Mouse (Mus musculus): ENCODE measurements at regions not wholly inside any gene's neighbourhood (a gene's known extent, or its start where the extent isn't known, plus 50 kb on each side); places are given as distances from the start of the nearest gene placed in this dataset.

DNA sequence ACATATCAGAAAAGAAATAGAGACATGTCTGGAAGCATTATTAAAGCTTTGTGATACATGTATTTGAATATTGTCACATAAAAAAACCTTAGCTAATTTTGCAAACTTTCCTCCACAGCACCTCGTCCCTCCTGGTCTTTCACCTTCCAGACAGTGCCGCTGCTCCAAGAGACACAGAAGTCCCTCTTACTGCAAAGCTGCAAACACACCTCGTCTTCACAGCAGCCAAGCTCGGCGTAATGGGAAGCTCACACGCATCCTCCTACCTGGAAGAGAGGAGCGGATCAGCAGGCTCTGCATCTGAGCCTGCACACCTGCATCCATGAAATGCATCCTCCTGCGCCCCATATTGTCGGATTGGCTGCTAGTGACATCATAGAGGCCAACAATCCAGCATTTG lies 208.4 kb downstream of the Irx2 start:
- Histone ChIP-seq H3K9ac (replicated peaks; ENCODE audit: low read length) (no peak overlapping the region; the same call in 1 of the 2 replicates), H3K4me1 (ENCODE audit: control insufficient read depth, insufficient read depth, low read length) (0 out of 2 replicates have a peak, but pooled peaks cover 5% of the 10 kb centered on the region), H3K27me3 (ENCODE audit: control insufficient read depth, insufficient read depth, low read length) (no peaks in the 10 kb centered on the region), H3K9me3 (ENCODE audit: control insufficient read depth, low read length) (no peaks in the 10 kb centered on the region), H3K36me3 (ENCODE audit: control insufficient read depth, insufficient read depth, low read length) (no peaks in the 10 kb centered on the region), H3K4me2 (ENCODE audit: low read length) (no peak overlapping the region), H3K27ac (replicated peaks; ENCODE audit: low read depth, low read length) (no peak overlapping the region), H3K4me3 (replicated peaks; ENCODE audit: low read depth, low read length) (no peak overlapping the region)
- ATAC-seq (ENCODE audit: low FRiP score, low TSS enrichment) (no peak), DNase-seq (no peak)
- 46% methylated on average over 9 of the region's 9 CpGs for WGBS

DNA sequence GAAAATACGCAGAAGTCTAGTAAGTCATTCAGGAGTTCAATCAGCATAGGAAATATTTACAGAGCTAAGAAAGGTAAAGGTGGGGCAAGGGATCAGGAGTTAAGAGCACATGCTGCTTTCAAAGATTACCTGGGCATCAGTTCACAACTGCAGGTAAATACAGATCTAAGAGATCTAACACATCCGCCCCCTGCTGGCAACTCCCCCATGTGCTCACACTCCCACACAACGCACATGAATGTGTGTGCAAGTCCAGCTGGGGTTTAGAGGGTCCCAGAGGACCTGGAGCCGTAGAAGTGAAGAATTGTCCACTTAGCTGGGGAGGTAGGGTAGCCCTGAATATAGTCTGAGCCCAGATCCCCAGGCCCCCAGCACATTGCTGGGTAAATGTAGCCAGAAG lies 219.5 kb downstream of the Irx2 start:
- no peak overlapping the region for H3K9ac ChIP-seq (replicated peaks; ENCODE audit: low read length)
- ATAC-seq (ENCODE audit: low FRiP score, low TSS enrichment): no peak
- H3K27ac ChIP-seq (replicated peaks; ENCODE audit: low read depth, low read length): no peak overlapping the region
- H3K4me1 ChIP-seq (ENCODE audit: control insufficient read depth, insufficient read depth, low read length): peaks cover 4% of the 10 kb centered on the region; the same call in 1 of the 2 replicates
- H3K9me3 ChIP-seq (ENCODE audit: control insufficient read depth, low read length): no peaks in the 10 kb centered on the region
- H3K36me3 ChIP-seq (ENCODE audit: control insufficient read depth, insufficient read depth, low read length): no peaks in the 10 kb centered on the region
- no peak overlapping the region for H3K4me2 ChIP-seq (ENCODE audit: low read length)
- WGBS: 78% methylated on average over 4 of the region's 4 CpGs
- no peak overlapping the region for H3K4me3 ChIP-seq (replicated peaks; ENCODE audit: low read depth, low read length)
- H3K27me3 ChIP-seq (ENCODE audit: control insufficient read depth, insufficient read depth, low read length): no peaks in the 10 kb centered on the region
- peak; percentile 11 for DNase-seq

DNA sequence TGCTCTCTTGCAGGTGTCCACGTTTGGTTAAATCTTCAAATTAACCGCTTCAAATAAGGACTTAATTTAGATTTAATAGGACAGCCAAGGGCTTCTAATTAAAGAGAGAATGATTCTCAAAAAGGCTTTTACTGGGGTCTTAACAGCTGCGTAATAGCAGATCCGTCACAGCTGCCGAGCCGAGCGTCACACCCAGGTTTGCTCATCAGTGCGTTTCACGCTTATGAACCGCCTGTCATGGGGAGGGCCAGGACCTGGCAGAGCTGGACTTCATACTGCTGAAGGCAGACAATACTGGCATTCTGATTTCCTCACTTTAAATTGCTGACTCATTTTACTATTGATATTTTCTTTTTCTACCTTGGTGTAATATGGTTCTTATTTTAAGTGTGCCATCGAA lies 221.2 kb downstream of the Irx2 start:
- no peak overlapping the region for H3K4me3 ChIP-seq (replicated peaks; ENCODE audit: low read depth, low read length)
- no peaks in the 10 kb centered on the region for H3K36me3 ChIP-seq (ENCODE audit: control insufficient read depth, insufficient read depth, low read length)
- DNase-seq: peak; percentile 26
- peaks cover 4% of the 10 kb centered on the region; the same call in 1 of the 2 replicates for H3K4me1 ChIP-seq (ENCODE audit: control insufficient read depth, insufficient read depth, low read length)
- no peaks in the 10 kb centered on the region for H3K9me3 ChIP-seq (ENCODE audit: control insufficient read depth, low read length)
- H3K4me2 ChIP-seq (ENCODE audit: low read length): no peak overlapping the region
- H3K27ac ChIP-seq (replicated peaks; ENCODE audit: low read depth, low read length): no peak overlapping the region
- H3K27me3 ChIP-seq (ENCODE audit: control insufficient read depth, insufficient read depth, low read length): no peaks in the 10 kb centered on the region
- no peak for ATAC-seq (ENCODE audit: low FRiP score, low TSS enrichment)
- 28% methylated on average over 11 of the region's 11 CpGs for WGBS
- H3K9ac ChIP-seq (replicated peaks; ENCODE audit: low read length): no peak overlapping the region

DNA sequence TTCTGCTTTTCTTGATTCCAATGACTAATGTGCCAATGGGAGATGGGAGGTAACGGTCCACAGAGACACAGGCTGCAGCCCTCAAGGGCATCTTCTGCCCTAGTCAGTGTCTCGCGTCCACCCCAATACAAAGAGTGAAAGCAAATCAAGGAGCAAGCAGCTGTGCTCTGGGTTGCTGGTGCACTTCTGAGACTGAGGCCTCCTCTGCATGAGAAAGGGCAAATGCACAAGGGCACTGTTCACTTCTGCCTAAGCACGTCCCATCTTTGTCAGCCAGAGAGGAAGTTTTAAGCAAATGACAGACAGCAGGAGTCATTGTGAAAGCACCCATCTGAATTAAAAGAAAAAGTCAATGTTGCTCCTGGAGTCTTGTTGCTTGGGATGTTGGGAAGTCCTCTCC lies 224.3 kb downstream of the Irx2 start:
- Histone ChIP-seq H3K4me2 (ENCODE audit: low read length) (no peak overlapping the region), H3K36me3 (ENCODE audit: control insufficient read depth, insufficient read depth, low read length) (no peaks in the 10 kb centered on the region), H3K9me3 (ENCODE audit: control insufficient read depth, low read length) (no peaks in the 10 kb centered on the region), H3K4me3 (replicated peaks; ENCODE audit: low read depth, low read length) (no peak overlapping the region), H3K27ac (replicated peaks; ENCODE audit: low read depth, low read length) (no peak overlapping the region), H3K9ac (replicated peaks; ENCODE audit: low read length) (no peak overlapping the region), H3K4me1 (ENCODE audit: control insufficient read depth, insufficient read depth, low read length) (peaks cover 4% of the 10 kb centered on the region; the same call in 1 of the 2 replicates), H3K27me3 (ENCODE audit: control insufficient read depth, insufficient read depth, low read length) (no peaks in the 10 kb centered on the region)
- ATAC-seq (ENCODE audit: low FRiP score, low TSS enrichment) (no peak), DNase-seq (no peak)
- 48% methylated on average over 4 of the region's 4 CpGs for WGBS

DNA sequence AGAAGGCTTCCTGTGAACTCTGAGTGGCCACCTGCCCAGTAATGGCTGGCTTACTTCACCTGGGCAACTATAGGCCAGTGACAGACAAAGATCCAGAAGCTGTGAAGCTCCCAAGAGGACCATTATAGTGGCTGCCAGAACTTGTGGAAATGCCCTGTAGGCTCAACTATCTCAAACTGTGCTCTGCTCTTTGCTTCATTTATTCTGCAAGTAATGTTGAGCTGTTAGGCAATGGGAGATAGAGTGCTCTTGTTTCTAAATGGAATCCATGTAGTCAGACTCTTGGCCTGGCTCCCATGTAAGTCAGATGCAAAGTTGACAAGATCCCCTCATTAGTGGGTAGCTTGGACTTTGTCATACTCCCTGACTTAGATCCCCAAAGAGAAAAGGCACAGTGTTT lies 247.3 kb downstream of the Irx2 start:
- H3K4me2 ChIP-seq (ENCODE audit: low read length): no peak overlapping the region
- no peaks in the 10 kb centered on the region for H3K4me1 ChIP-seq (ENCODE audit: control insufficient read depth, insufficient read depth, low read length)
- no peak overlapping the region for H3K27ac ChIP-seq (replicated peaks; ENCODE audit: low read depth, low read length)
- H3K36me3 ChIP-seq (ENCODE audit: control insufficient read depth, insufficient read depth, low read length): no peaks in the 10 kb centered on the region
- DNase-seq: no peak
- H3K9ac ChIP-seq (replicated peaks; ENCODE audit: low read length): no peak overlapping the region
- ATAC-seq (ENCODE audit: low FRiP score, low TSS enrichment): no peak
- H3K4me3 ChIP-seq (replicated peaks; ENCODE audit: low read depth, low read length): no peak overlapping the region
- no peaks in the 10 kb centered on the region for H3K27me3 ChIP-seq (ENCODE audit: control insufficient read depth, insufficient read depth, low read length)
- no peaks in the 10 kb centered on the region for H3K9me3 ChIP-seq (ENCODE audit: control insufficient read depth, low read length)

DNA sequence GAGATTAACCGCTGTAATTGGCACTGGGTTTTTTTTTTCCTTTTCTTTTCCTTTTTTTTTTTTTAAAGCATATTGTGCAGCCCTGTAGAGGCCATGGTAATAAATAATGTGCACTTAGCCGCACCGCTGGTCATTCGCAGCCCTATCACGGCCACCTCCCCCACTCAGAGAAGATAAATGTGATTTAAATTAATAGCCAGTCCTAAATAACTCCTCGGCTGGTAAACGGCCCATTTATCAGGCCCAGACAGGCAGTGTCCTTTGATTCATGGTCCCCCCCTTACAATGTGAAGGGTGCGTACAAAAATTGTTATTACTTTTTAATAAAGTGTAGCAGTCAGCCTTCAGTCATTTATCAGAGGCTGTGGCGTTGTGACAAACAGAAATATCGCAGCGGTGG lies 266.4 kb downstream of the Irx2 start:
- Histone ChIP-seq H3K27ac (replicated peaks; ENCODE audit: low read depth, low read length) (no peak overlapping the region), H3K4me3 (replicated peaks; ENCODE audit: low read depth, low read length) (no peak overlapping the region), H3K9me3 (ENCODE audit: control insufficient read depth, low read length) (no peaks in the 10 kb centered on the region), H3K4me2 (ENCODE audit: low read length) (no peak overlapping the region), H3K9ac (replicated peaks; ENCODE audit: low read length) (no peak overlapping the region), H3K4me1 (ENCODE audit: control insufficient read depth, insufficient read depth, low read length) (no peaks in the 10 kb centered on the region), H3K27me3 (ENCODE audit: control insufficient read depth, insufficient read depth, low read length) (no peaks in the 10 kb centered on the region), H3K36me3 (ENCODE audit: control insufficient read depth, insufficient read depth, low read length) (no peaks in the 10 kb centered on the region)
- WGBS: 59% methylated on average over 11 of the region's 11 CpGs
- peak; percentile 4 for DNase-seq
- ATAC-seq (ENCODE audit: low FRiP score, low TSS enrichment): no peak

DNA sequence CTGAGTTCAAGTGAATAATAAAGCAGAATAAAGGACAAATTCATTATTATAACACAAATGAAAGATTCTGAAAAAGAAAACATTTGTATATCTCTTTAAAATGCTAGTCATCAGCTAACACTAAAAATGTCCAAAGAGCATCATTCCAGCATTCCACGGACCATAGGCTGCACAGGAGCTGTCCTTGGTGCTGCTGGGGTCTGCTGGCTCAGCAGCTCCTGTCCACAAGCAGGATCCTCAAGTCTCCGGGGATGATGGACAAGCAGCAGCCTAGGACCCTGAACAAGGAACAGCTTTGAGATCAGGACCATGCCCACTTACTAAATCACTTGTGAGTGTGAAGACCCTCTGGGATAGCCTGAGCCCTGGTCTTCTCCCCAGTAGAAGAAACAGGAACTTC lies 274.0 kb downstream of the Irx2 start:
- H3K4me3 ChIP-seq (replicated peaks; ENCODE audit: low read depth, low read length): no peak overlapping the region
- H3K27ac ChIP-seq (replicated peaks; ENCODE audit: low read depth, low read length): no peak overlapping the region
- no peak overlapping the region for H3K9ac ChIP-seq (replicated peaks; ENCODE audit: low read length)
- no peaks in the 10 kb centered on the region for H3K9me3 ChIP-seq (ENCODE audit: control insufficient read depth, low read length)
- H3K36me3 ChIP-seq (ENCODE audit: control insufficient read depth, insufficient read depth, low read length): no peaks in the 10 kb centered on the region
- no peak for ATAC-seq (ENCODE audit: low FRiP score, low TSS enrichment)
- DNase-seq: peak; percentile 26
- H3K4me1 ChIP-seq (ENCODE audit: control insufficient read depth, insufficient read depth, low read length): no peaks in the 10 kb centered on the region
- H3K4me2 ChIP-seq (ENCODE audit: low read length): no peak overlapping the region
- no peaks in the 10 kb centered on the region for H3K27me3 ChIP-seq (ENCODE audit: control insufficient read depth, insufficient read depth, low read length)
- 40% methylated on average over 2 of the region's 2 CpGs for WGBS

DNA sequence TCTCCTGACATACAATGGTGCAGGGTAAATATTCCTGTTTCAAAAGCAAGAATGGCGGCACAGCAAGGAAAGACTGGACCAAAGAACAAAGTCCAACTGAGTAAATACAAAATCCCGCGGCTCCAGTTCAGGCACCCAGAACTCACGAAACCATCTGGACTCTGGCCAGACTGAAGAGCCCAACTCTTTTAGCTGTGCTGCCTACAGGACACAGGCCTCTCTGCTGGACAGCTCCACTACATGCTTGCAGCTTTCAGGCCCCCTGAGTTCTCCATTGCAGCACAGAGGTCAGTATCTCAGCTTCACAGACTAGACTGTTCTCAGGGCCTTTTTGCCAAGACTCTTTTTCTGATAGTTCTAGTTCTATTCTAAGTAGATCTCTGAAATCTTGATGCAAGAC lies 290.3 kb downstream of the Irx2 start:
- no peak for DNase-seq
- Histone ChIP-seq H3K4me1 (ENCODE audit: control insufficient read depth, insufficient read depth, low read length) (no peaks in the 10 kb centered on the region), H3K4me3 (replicated peaks; ENCODE audit: low read depth, low read length) (no peak overlapping the region), H3K27ac (replicated peaks; ENCODE audit: low read depth, low read length) (no peak overlapping the region), H3K36me3 (ENCODE audit: control insufficient read depth, insufficient read depth, low read length) (no peaks in the 10 kb centered on the region), H3K27me3 (ENCODE audit: control insufficient read depth, insufficient read depth, low read length) (no peaks in the 10 kb centered on the region), H3K9ac (replicated peaks; ENCODE audit: low read length) (no peak overlapping the region), H3K4me2 (ENCODE audit: low read length) (no peak overlapping the region), H3K9me3 (ENCODE audit: control insufficient read depth, low read length) (no peaks in the 10 kb centered on the region)
- no peak for ATAC-seq (ENCODE audit: low FRiP score, low TSS enrichment)
- 87% methylated on average over 4 of the region's 4 CpGs for WGBS

DNA sequence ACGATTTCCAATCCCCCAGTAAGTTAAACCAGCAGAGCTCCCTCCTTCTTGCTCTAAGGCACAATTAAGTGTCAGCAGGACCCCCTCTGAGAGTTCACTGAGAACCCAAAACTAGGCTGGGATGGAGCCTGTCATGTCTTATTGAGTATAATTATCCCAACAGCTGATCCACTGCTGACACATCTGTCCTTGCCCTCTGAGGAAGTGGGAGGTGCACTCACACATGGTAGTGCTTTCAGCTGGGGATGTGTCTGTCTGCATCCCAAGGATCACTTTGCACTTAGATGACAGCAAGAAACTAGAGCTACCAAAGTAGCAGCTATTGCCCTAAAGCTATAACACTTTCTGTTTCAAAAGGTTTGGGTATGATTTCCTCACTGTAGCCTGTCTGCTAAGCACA lies 291.7 kb downstream of the Irx2 start:
- no peaks in the 10 kb centered on the region for H3K9me3 ChIP-seq (ENCODE audit: control insufficient read depth, low read length)
- H3K4me1 ChIP-seq (ENCODE audit: control insufficient read depth, insufficient read depth, low read length): no peaks in the 10 kb centered on the region
- no peaks in the 10 kb centered on the region for H3K27me3 ChIP-seq (ENCODE audit: control insufficient read depth, insufficient read depth, low read length)
- H3K4me2 ChIP-seq (ENCODE audit: low read length): no peak overlapping the region
- 30% methylated on average over 1 of the region's 1 CpGs for WGBS
- H3K27ac ChIP-seq (replicated peaks; ENCODE audit: low read depth, low read length): no peak overlapping the region
- peak; percentile 28 for DNase-seq
- H3K4me3 ChIP-seq (replicated peaks; ENCODE audit: low read depth, low read length): no peak overlapping the region
- no peaks in the 10 kb centered on the region for H3K36me3 ChIP-seq (ENCODE audit: control insufficient read depth, insufficient read depth, low read length)
- H3K9ac ChIP-seq (replicated peaks; ENCODE audit: low read length): no peak overlapping the region
- no peak for ATAC-seq (ENCODE audit: low FRiP score, low TSS enrichment)
